Mouse (Mus musculus): ENCODE measurements around the gene Hbb-bh2.

DNA sequence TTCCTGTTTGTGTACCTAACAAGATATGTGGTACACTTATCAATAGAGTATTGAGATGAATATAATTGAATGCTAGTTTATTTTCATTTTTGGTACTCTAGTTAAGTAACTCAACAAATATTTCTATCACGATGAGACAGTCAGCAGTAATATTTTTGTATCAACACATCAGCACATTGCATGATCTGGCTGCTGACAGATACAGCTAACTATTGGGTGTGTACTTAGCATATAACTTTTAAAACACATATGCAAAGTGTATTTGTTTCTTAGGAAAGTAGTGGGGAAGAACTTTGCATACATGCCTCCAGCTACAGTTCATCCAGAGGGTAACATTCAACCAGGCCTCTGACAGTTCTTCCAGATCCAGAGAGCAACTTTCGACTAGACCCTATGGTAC is 15.7 kb downstream of the Hbb-bh2 start:
- TF ChIP-seq POLR2A (IDR thresholded peaks at IDR 0.05; ENCODE audit: insufficient read length, low read depth) (no peak), TCF12 (IDR thresholded peaks at IDR 0.05; ENCODE audit: insufficient read depth, poor library complexity, severe bottlenecking) (no peak), USF1 (IDR thresholded peaks at IDR 0.05; ENCODE audit: low read depth) (no peak), REST (IDR thresholded peaks at IDR 0.05; ENCODE audit: insufficient read depth, insufficient read length) (no peak), TCF3 (IDR thresholded peaks at IDR 0.05; ENCODE audit: insufficient read length, low read depth) (no peak), CEBPB (IDR thresholded peaks at IDR 0.05; ENCODE audit: insufficient read depth, poor library complexity, severe bottlenecking) (no peak), E2F4 (IDR thresholded peaks at IDR 0.05; ENCODE audit: insufficient read depth) (no peak), MAX (IDR thresholded peaks at IDR 0.05; ENCODE audit: low read depth) (no peak)
